Mouse (Mus musculus) bone marrow macrophage, adult 2 months (primary cell): ENCODE data around the gene Stat5a.

ENCODE experiments used
- CTCF ChIP-seq: IDR thresholded peaks from 2 replicates; pipeline ENCODE4 v1.5.1; 2012; ENCODE audit warnings: low read depth, mild to moderate bottlenecking, low read length, moderate library complexity
- POLR2A ChIP-seq: IDR thresholded peaks from 2 replicates; pipeline ENCODE4 v1.6.1; 2012; ENCODE audit warnings: mild to moderate bottlenecking, low read depth, low read length, borderline replicate concordance

DNA sequence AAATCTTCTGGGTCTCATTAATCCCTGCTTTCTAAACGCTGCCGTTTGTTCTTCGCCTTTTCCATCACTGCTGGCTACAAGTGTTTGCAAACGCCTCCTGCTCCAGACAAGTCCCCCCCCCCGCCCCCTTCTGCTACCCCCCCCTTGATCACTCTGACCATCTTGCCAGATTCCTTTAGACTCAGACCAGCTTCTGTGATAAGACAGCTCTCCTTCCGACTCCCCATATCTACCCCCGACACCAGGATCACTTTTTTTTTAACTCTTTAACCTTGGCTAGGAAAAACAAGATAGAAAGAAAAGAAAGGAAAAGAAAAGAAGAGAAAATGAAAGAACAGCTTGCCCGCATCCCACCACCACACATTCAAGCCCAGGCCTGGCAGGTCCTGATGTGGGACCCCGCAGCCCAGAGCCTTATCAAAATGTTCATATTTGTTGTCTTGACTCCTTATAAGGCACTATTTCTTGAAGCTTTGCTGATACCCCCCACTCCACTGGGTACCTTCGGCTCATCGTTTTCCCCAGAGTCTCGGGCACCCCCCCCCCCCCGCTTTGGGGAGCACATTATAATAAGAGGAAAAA lies 9.6 kb upstream of the Stat5a start:
- no peak for TF ChIP-seq POLR2A
- TF ChIP-seq CTCF: no peak
